Mouse (Mus musculus): Measurements from ENCODE around the gene Strn3. TPM values are rescaled to one million over a fixed set of nuclear protein-coding genes. Genes with fewer than 3 reads are reported as not detected.
"Not testable (repeated sequence)": the region's sequence is repeated elsewhere in the genome, so short reads cannot be mapped to it uniquely, and the experiment has no call there.

Gene Strn3
- polyA plus RNA-seq, 1 experiment from 2014 or later = 49.7 TPM

DNA sequence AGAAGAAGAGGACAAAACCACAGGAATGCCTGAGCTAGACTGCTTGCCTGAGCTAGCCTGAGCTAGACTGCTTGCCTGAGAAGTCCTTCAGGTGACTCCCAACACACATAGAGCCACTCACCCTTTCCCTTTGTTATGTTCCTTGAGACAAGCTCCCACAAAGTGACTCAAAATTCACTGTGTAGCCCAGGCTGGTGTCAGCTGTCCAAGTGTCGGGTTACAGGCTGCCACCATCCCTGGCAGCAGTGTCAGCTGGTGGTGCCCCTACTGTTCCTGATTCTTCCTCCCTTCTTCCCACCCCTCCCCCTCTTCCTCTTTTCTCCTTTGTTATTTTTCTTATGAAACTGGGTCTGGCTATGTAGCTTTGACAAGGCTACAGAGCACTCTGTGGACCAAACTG lies 12.2 kb upstream of the Strn3 start:
- H3K4me2 ChIP-seq (ENCODE audit: low read depth, severe bottlenecking) = no peak overlapping the region
- H3K9me3 ChIP-seq (ENCODE audit: control insufficient read depth, low read length) = no peaks in the 10 kb centered on the region
- ATAC-seq (ENCODE audit: insufficient number of reproducible peaks, low FRiP score, low TSS enrichment, low read depth) (no peak), DNase-seq (ENCODE audit: low spot score) (no peak)
- H3K4me1 ChIP-seq (ENCODE audit: control insufficient read depth, insufficient read depth, low read length) = peaks cover 4% of the 10 kb centered on the region; the same call in 1 of the 2 replicates
- H3K36me3 ChIP-seq (ENCODE audit: control insufficient read depth, insufficient read depth, low read length) = no peaks in the 10 kb centered on the region
- H3K4me3 ChIP-seq (ENCODE audit: low read depth, low read length) = no peak overlapping the region
- 18% methylated on average over 1 of the region's 1 CpGs for WGBS
- no peak overlapping the region for H3K27ac ChIP-seq (replicated peaks; ENCODE audit: low read depth, low read length)
- no peak overlapping the region for H3K9ac ChIP-seq (ENCODE audit: low read length)
- no peaks in the 10 kb centered on the region for H3K27me3 ChIP-seq (ENCODE audit: control insufficient read depth, insufficient read depth, low read length)

DNA sequence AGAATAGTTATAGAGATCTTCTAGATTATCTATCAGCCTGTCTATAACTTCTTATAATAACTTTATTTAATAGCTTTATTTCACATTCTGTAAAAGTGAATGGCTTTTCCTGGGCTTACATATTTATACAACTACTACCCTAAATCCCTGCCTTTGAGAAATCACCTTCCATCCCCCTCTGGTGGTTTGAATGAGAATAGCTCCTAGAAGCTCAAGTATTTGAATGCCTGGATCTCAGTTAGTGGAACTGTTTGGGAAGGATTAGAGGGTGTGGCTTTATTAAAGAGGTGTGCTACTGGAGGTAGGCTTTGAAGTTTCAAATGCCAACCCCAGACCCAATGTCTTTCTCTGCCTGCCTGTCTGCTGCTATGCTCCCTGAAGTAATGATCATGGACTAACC lies 10.0 kb upstream of the Strn3 start:
- H3K36me3 ChIP-seq (ENCODE audit: control insufficient read depth, insufficient read depth, low read length) = no peaks in the 10 kb centered on the region
- H3K4me2 ChIP-seq (ENCODE audit: low read depth, severe bottlenecking) = no peak overlapping the region
- no peak overlapping the region for H3K4me3 ChIP-seq (ENCODE audit: low read depth, low read length)
- ATAC-seq (ENCODE audit: insufficient number of reproducible peaks, low FRiP score, low TSS enrichment, low read depth) (no peak), DNase-seq (ENCODE audit: low spot score) (no peak)
- no peaks in the 10 kb centered on the region for H3K9me3 ChIP-seq (ENCODE audit: control insufficient read depth, low read length)
- no peaks in the 10 kb centered on the region for H3K27me3 ChIP-seq (ENCODE audit: control insufficient read depth, insufficient read depth, low read length)
- H3K9ac ChIP-seq (ENCODE audit: low read length) = no peak overlapping the region
- H3K27ac ChIP-seq (replicated peaks; ENCODE audit: low read depth, low read length) = no peak overlapping the region
- H3K4me1 ChIP-seq (ENCODE audit: control insufficient read depth, insufficient read depth, low read length) = peaks cover 4% of the 10 kb centered on the region; the same call in 1 of the 2 replicates

DNA sequence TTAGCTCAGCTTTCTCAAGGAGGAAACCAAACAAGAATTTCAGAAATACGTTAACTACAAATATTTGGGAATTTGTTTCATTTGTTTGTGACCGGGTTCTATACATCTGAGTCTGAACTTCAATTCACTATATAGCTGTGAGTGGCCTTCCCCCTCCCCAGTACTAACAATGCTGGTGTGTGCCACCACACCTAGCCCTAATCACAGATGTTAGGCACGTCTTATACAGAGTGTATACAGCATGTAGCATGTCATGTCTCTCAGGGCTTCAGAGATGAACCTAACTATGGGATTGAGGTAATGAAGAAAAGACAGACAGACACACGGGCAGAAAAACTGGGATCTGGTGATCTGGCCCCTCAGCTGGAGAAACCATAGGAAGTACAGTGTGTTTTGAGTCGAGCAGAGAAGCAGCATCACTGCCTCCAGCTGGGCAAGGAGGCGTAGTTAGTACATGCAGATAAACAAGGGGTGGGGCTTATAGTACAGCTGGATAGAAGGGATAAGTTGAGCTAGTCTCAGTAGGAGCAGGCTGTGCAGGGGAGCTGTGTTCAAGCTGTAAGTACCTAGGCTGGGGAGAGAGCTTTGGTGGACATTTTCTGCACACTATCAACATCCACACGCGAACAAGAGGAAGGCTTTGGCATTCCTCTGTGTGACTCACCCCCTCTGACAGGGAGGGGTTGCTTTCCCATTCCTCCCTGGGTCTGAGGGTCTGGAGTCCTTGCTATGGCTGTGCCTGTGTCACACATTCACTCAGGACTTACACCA lies 8.1 kb upstream of the Strn3 start:
- Histone ChIP-seq H3K9ac (ENCODE audit: low read length) (no peak overlapping the region), H3K4me2 (ENCODE audit: low read depth, severe bottlenecking) (no peak overlapping the region), H3K36me3 (ENCODE audit: control insufficient read depth, insufficient read depth, low read length) (no peaks in the 10 kb centered on the region), H3K4me1 (ENCODE audit: control insufficient read depth, insufficient read depth, low read length) (peaks cover 4% of the 10 kb centered on the region; the same call in 1 of the 2 replicates), H3K27ac (replicated peaks; ENCODE audit: low read depth, low read length) (no peak overlapping the region), H3K27me3 (ENCODE audit: control insufficient read depth, insufficient read depth, low read length) (no peaks in the 10 kb centered on the region), H3K4me3 (ENCODE audit: low read depth, low read length) (no peak overlapping the region), H3K9me3 (ENCODE audit: control insufficient read depth, low read length) (no peaks in the 10 kb centered on the region)
- no peak for ATAC-seq (ENCODE audit: insufficient number of reproducible peaks, low FRiP score, low TSS enrichment, low read depth)
- DNase-seq (ENCODE audit: low spot score) = no peak
- 55% methylated on average over 8 of the region's 8 CpGs for WGBS

DNA sequence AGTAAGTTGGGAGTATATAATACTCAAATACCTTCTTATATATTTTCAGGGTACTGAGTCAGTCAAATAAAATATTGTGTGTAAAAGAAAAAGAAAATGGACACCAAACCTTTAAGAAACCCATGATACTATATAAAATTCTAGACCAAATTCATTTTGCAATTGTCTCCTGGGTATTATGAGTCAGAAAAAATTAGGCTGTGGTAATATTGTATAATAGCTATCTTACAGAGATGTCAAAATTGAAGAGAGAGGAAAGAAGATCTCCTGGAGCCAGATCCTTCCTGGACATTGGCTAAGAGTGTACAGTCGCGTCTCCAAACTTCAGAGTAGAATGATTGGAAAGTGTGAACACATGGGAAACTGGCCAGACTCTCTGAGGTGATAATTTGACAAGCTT lies 4.5 kb upstream of the Strn3 start:
- H3K9me3 ChIP-seq (ENCODE audit: control insufficient read depth, low read length) = no peaks in the 10 kb centered on the region
- DNase-seq (ENCODE audit: low spot score) = no peak
- no peak overlapping the region for H3K9ac ChIP-seq (ENCODE audit: low read length)
- H3K27me3 ChIP-seq (ENCODE audit: control insufficient read depth, insufficient read depth, low read length) = no peaks in the 10 kb centered on the region
- no peak for ATAC-seq (ENCODE audit: insufficient number of reproducible peaks, low FRiP score, low TSS enrichment, low read depth)
- no peak overlapping the region for H3K27ac ChIP-seq (replicated peaks; ENCODE audit: low read depth, low read length)
- H3K36me3 ChIP-seq (ENCODE audit: control insufficient read depth, insufficient read depth, low read length) = no peaks in the 10 kb centered on the region
- H3K4me3 ChIP-seq (ENCODE audit: low read depth, low read length) = no peak overlapping the region
- no peak overlapping the region for H3K4me2 ChIP-seq (ENCODE audit: low read depth, severe bottlenecking)
- WGBS = 91% methylated on average over 2 of the region's 2 CpGs
- no peaks in the 10 kb centered on the region for H3K4me1 ChIP-seq (ENCODE audit: control insufficient read depth, insufficient read depth, low read length)

DNA sequence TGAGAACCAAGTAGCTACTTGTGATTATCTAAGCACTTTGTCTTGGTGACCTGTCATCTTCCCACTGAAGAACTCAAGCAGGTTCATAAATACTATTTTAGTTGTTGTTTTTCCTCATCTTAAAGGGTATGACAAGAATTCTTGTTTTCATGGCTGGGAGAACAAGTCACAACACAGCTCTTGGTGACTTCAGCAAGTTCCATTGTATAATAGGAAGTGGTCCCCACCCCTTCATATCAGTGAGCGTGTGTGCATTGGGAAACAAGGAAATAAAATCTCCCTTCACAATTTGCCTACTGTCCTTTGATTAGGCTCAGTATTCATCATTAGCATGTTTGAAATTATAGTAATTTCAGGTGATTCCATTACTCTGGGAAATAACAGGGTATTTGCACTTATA lies 3.3 kb upstream of the Strn3 start:
- Histone ChIP-seq H3K9me3 (ENCODE audit: control insufficient read depth, low read length) (no peaks in the 10 kb centered on the region), H3K4me3 (ENCODE audit: low read depth, low read length) (no peak overlapping the region), H3K4me1 (ENCODE audit: control insufficient read depth, insufficient read depth, low read length) (no peaks in the 10 kb centered on the region), H3K36me3 (ENCODE audit: control insufficient read depth, insufficient read depth, low read length) (no peaks in the 10 kb centered on the region), H3K4me2 (ENCODE audit: low read depth, severe bottlenecking) (no peak overlapping the region), H3K27ac (replicated peaks; ENCODE audit: low read depth, low read length) (no peak overlapping the region), H3K9ac (ENCODE audit: low read length) (no peak overlapping the region), H3K27me3 (ENCODE audit: control insufficient read depth, insufficient read depth, low read length) (no peaks in the 10 kb centered on the region)
- ATAC-seq (ENCODE audit: insufficient number of reproducible peaks, low FRiP score, low TSS enrichment, low read depth) (no peak), DNase-seq (ENCODE audit: low spot score) (no peak)
- 86% methylated on average over 1 of the region's 1 CpGs for WGBS

DNA sequence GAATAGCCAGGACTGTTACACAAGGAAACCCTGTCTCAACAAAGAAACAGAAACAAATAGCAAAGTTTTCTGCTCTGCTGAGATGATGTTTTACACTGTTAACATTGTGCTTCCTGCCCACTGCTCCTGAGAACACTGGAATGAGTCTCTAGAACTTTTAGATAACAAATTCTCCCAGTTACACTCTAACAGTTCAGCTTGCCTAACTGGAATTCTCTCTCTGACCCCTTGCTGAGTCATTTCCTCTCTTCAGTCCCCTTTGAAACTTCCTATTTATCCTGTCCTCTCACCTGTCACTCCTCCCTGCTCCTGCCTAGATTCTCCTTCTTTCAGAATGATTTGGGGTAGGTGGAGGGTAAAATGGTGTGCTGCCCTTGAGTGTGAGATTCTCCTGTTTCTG lies 2.4 kb upstream of the Strn3 start:
- DNase-seq (ENCODE audit: low spot score) (no peak), ATAC-seq (ENCODE audit: insufficient number of reproducible peaks, low FRiP score, low TSS enrichment, low read depth) (no peak)
- Histone ChIP-seq H3K4me3 (ENCODE audit: low read depth, low read length) (no peak overlapping the region), H3K4me1 (ENCODE audit: control insufficient read depth, insufficient read depth, low read length) (no peaks in the 10 kb centered on the region), H3K27me3 (ENCODE audit: control insufficient read depth, insufficient read depth, low read length) (no peaks in the 10 kb centered on the region), H3K9me3 (ENCODE audit: control insufficient read depth, low read length) (no peaks in the 10 kb centered on the region), H3K9ac (ENCODE audit: low read length) (no peak overlapping the region), H3K36me3 (ENCODE audit: control insufficient read depth, insufficient read depth, low read length) (no peaks in the 10 kb centered on the region), H3K4me2 (ENCODE audit: low read depth, severe bottlenecking) (no peak overlapping the region), H3K27ac (replicated peaks; ENCODE audit: low read depth, low read length) (no peak overlapping the region)

DNA sequence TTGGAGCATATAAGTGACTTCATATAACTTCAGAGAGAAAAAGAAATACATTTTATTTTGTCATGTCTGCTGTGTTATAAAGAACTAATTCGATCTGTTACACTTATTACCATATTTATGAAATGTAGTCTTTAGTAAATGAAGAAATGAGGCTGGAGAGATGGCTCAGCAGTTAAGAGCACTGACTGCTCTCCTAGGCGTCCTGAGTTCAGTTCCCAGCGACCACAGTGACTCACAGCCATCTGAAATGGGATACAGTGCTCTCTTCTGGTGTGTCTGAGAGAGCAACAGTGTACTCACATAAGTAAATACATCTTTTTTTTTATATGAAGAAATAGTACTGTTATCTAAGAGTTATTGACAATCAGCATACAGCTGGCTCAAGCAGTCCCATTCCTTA lies 1.7 kb upstream of the Strn3 start:
- WGBS = 86% methylated on average over 3 of the region's 3 CpGs
- no peak for ATAC-seq (ENCODE audit: insufficient number of reproducible peaks, low FRiP score, low TSS enrichment, low read depth)
- H3K36me3 ChIP-seq (ENCODE audit: control insufficient read depth, insufficient read depth, low read length) = no peaks in the 10 kb centered on the region
- no peak for DNase-seq (ENCODE audit: low spot score)
- H3K4me2 ChIP-seq (ENCODE audit: low read depth, severe bottlenecking) = no peak overlapping the region
- no peaks in the 10 kb centered on the region for H3K27me3 ChIP-seq (ENCODE audit: control insufficient read depth, insufficient read depth, low read length)
- H3K9me3 ChIP-seq (ENCODE audit: control insufficient read depth, low read length) = no peaks in the 10 kb centered on the region
- H3K4me1 ChIP-seq (ENCODE audit: control insufficient read depth, insufficient read depth, low read length) = no peaks in the 10 kb centered on the region
- H3K9ac ChIP-seq (ENCODE audit: low read length) = no peak overlapping the region
- no peak overlapping the region for H3K27ac ChIP-seq (replicated peaks; ENCODE audit: low read depth, low read length)
- no peak overlapping the region for H3K4me3 ChIP-seq (ENCODE audit: low read depth, low read length)

DNA sequence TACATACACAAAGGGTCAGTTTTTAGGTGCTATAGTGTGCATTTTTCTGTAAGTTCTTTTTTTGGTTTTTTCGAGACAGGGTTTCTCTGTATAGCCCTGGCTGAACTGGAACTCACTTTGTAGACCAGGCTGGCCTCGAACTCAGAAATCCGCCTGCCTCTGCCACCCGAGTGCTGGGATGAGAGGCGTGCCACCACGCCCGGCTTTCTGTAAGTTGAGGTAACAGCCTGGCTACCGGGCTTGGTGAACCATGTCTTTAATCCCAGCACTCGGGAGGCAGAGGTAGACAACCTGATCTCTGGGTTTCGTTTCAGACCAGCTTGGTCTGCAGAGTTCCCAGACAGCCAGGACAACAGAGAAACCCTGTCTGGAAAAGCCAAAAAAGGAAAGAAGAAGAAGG lies 1.2 kb upstream of the Strn3 start:
- ATAC-seq (ENCODE audit: insufficient number of reproducible peaks, low FRiP score, low TSS enrichment, low read depth); H3K4me2 ChIP-seq (ENCODE audit: low read depth, severe bottlenecking); H3K9me3 ChIP-seq (ENCODE audit: control insufficient read depth, low read length); H3K36me3 ChIP-seq (ENCODE audit: control insufficient read depth, insufficient read depth, low read length); H3K4me1 ChIP-seq (ENCODE audit: control insufficient read depth, insufficient read depth, low read length); H3K27me3 ChIP-seq (ENCODE audit: control insufficient read depth, insufficient read depth, low read length); H3K27ac ChIP-seq (replicated peaks; ENCODE audit: low read depth, low read length); H3K4me3 ChIP-seq (ENCODE audit: low read depth, low read length); DNase-seq (ENCODE audit: low spot score); H3K9ac ChIP-seq (ENCODE audit: low read length): not testable (repeated sequence)
- WGBS = 86% methylated on average over 10 of the region's 10 CpGs

All from limb, embryonic 11.5 days (tissue).